Mouse (Mus musculus) spleen, adult 2 months (tissue): ENCODE data around the gene Camk1d. TPM values are rescaled to one million over a fixed set of nuclear protein-coding genes. Genes with fewer than 3 reads are reported as not detected.

ENCODE experiments used
- DNase-seq, 2 experiments: peaks; one replicate each; pipeline versions ENCODE4 v3.0.0 to v3.0.0-alpha.2; 2012 to 2021; ENCODE audit warnings: low spot score in 2 of 2, low read depth in 1 of 2
- H3K27ac ChIP-seq: fragments of 200-500 bp; 2 replicates; pipeline ENCODE4 v1.5.1; 2012; ENCODE audit warnings: low read length, inconsistent platforms; ENCODE audit not compliant: insufficient read depth
- H3K27me3 ChIP-seq: fragments of 200-500 bp; 2 replicates; pipeline ENCODE4 v1.6.1; 2012; ENCODE audit warnings: mild to moderate bottlenecking, moderate library complexity, low read length, inconsistent platforms; ENCODE audit not compliant: control insufficient read depth, insufficient read depth
- H3K36me3 ChIP-seq: fragments of 200-500 bp; 2 replicates; pipeline ENCODE4 v1.6.1; 2012; ENCODE audit warnings: mild to moderate bottlenecking, low read length, inconsistent platforms; ENCODE audit not compliant: control insufficient read depth, insufficient read depth
- H3K4me1 ChIP-seq: fragments of 200-500 bp; 2 replicates; pipeline ENCODE4 v1.6.1; 2011; ENCODE audit warnings: inconsistent platforms; ENCODE audit not compliant: control insufficient read depth, insufficient read depth, insufficient read length
- H3K4me3 ChIP-seq: fragments of 200-500 bp; 2 replicates; pipeline ENCODE4 v1.5.1; 2011; ENCODE audit warnings: mild to moderate bottlenecking, inconsistent platforms; ENCODE audit not compliant: insufficient read depth, insufficient read length; ENCODE audit errors: extremely low read depth
- CTCF ChIP-seq: fragments of 200-500 bp; IDR thresholded peaks from 2 replicates; pipeline ENCODE4 v1.5.1; 2011; ENCODE audit warnings: mild to moderate bottlenecking, inconsistent platforms; ENCODE audit not compliant: insufficient read depth, insufficient read length, insufficient replicate concordance; ENCODE audit errors: extremely low read depth
- POLR2A ChIP-seq: fragments of 200-500 bp; IDR thresholded peaks from 2 replicates; pipeline ENCODE4 v1.6.1; 2011; ENCODE audit warnings: low read depth, low read length, inconsistent platforms
- WGBS: fragments of 180-500 bp; shearing (Covaris S2); methylation state at CpG from one replicate; pipeline ENCODE4 v1.1.7; 2018; 5-methylcytosine and 5-hydroxymethylcytosine counted together
- polyA plus RNA-seq: library from polyadenylated mRNA; depleted of rRNA; stranded (reverse); fragments of >200 nt; gene quantifications from 2 replicates; pipeline ENCODE4 v1.2.3, GENCODE M21; 2012

Gene Camk1d
- polyA plus RNA-seq, 1 experiment: 5.8 TPM

- TF ChIP-seq POLR2A (no peak), CTCF (no peak)
Observed at GRCm38 (mm10) chr2:5425612-5426011, 288.7 kb downstream of the Camk1d start.

GRCm38 (mm10) chr2:5420621-5421196 lies 293.6 kb downstream of the Camk1d start:
- DNase-seq: no peak
- no peak for TF ChIP-seq POLR2A
- TF ChIP-seq CTCF: no peak
- Histone ChIP-seq H3K36me3 (no peaks in the 10 kb centered on the region), H3K4me3 (no peak overlapping the region), H3K27ac (no peak overlapping the region), H3K27me3 (no peaks in the 10 kb centered on the region), H3K4me1 (peaks cover 8% of the 10 kb centered on the region)
- WGBS: 88% methylated on average over 5 of the region's 5 CpGs

More at GRCm38 (mm10) chr2:5425612-5426011, 288.7 kb downstream of the Camk1d start:
- no peak for DNase-seq
- no peak overlapping the region for H3K27ac ChIP-seq
- H3K27me3 ChIP-seq: no peaks in the 10 kb centered on the region
- no peaks in the 10 kb centered on the region for H3K4me1 ChIP-seq
- no peaks in the 10 kb centered on the region for H3K36me3 ChIP-seq
- 89% methylated on average over 3 of the region's 3 CpGs for WGBS
- no peak overlapping the region for H3K4me3 ChIP-seq

- 82% methylated on average over 4 of the region's 4 CpGs for WGBS
- no peak overlapping the region for H3K4me3 ChIP-seq
Observed at GRCm38 (mm10) chr2:5418802-5419201, 295.5 kb downstream of the Camk1d start.

GRCm38 (mm10) chr2:5417158-5418032 lies 296.9 kb downstream of the Camk1d start:
- TF ChIP-seq CTCF: no peak
- no peak for TF ChIP-seq POLR2A
- peak; percentile 40 to 53 for DNase-seq
- Histone ChIP-seq H3K27me3 (no peaks in the 10 kb centered on the region), H3K36me3 (no peaks in the 10 kb centered on the region), H3K4me3 (no peak overlapping the region), H3K4me1 (peaks cover 8% of the 10 kb centered on the region), H3K27ac (peak overlapping the region; percentile 38)
- 35% methylated on average over 6 of the region's 6 CpGs for WGBS

More at GRCm38 (mm10) chr2:5418802-5419201, 295.5 kb downstream of the Camk1d start:
- H3K27ac ChIP-seq: no peak overlapping the region
- H3K27me3 ChIP-seq: no peaks in the 10 kb centered on the region
- DNase-seq: no peak
- TF ChIP-seq POLR2A (no peak), CTCF (no peak)
- H3K36me3 ChIP-seq: no peaks in the 10 kb centered on the region
- H3K4me1 ChIP-seq: peaks cover 8% of the 10 kb centered on the region

GRCm38 (mm10) chr2:5411774-5412173 lies 302.5 kb downstream of the Camk1d start:
- 80% methylated on average over 2 of the region's 2 CpGs for WGBS

DNA sequence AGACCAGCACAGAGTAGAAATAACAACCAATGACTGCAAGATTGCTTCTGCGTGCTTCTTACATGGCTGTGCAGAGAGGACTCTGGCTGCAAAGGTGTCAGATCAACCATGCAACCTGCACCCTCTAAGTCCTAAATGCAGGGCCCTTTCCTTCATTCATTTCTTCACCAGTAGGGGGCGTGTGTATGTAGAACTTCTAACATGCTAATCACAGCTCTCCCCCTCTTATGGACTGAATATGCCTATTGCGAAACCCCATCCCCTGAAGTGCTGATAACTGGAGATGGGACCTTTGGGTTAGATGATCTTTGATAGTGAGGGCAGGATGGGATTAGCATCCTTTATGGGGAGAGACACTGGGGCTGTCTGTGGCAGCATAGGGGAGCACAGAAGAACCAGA lies 310.5 kb downstream of the Camk1d start:
- no peaks in the 10 kb centered on the region for H3K27me3 ChIP-seq
- 0 out of 2 replicates have a peak, but pooled peaks cover 3% of the 10 kb centered on the region for H3K4me1 ChIP-seq
- H3K36me3 ChIP-seq: no peaks in the 10 kb centered on the region
- TF ChIP-seq POLR2A (no peak), CTCF (peak; percentile 33; the same call in 1 of the 2 replicates)
- no peak overlapping the region for H3K27ac ChIP-seq
- 60% methylated on average over 3 of the region's 3 CpGs for WGBS
- peak in 1 of 2 experiments; percentile 8 for DNase-seq
- H3K4me3 ChIP-seq: no peak overlapping the region

More at GRCm38 (mm10) chr2:5411774-5412173, 302.5 kb downstream of the Camk1d start:
- no peak for TF ChIP-seq CTCF
- TF ChIP-seq POLR2A: no peak
- Histone ChIP-seq H3K27me3 (no peaks in the 10 kb centered on the region), H3K4me3 (no peak overlapping the region), H3K4me1 (peaks cover 1% of the 10 kb centered on the region; the same call in 1 of the 2 replicates), H3K27ac (no peak overlapping the region), H3K36me3 (no peaks in the 10 kb centered on the region)
- DNase-seq: no peak

DNA sequence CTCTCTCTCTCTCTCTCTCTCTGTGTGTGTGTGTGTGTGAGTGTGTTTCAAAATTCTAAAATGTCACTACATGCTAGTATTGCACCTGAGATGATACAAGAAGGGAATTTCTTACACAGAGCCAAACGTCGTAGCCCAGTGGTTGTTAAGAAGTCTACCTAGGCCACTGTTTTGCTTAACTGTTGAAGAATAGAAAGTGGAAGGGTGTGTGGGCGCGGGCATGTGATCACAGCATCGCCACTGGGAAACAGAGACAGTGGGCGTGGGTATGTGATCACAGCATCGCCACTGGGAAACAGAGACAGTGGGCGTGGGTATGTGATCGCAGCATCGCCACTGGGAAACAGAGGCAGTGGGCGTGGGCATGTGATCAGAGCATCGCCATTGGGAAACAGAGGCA lies 312.3 kb downstream of the Camk1d start:
- no peak for DNase-seq
- Histone ChIP-seq H3K27me3 (no peaks in the 10 kb centered on the region), H3K4me3 (no peak overlapping the region), H3K4me1 (0 out of 2 replicates have a peak, but pooled peaks cover 3% of the 10 kb centered on the region), H3K36me3 (no peaks in the 10 kb centered on the region), H3K27ac (no peak overlapping the region)
- TF ChIP-seq CTCF: no peak
- TF ChIP-seq POLR2A: no peak
- WGBS: 73% methylated on average over 12 of the region's 12 CpGs
